Mouse (Mus musculus) MEL (cell line): ENCODE measurements around the gene Senp6. TPM values are rescaled to one million over a fixed set of nuclear protein-coding genes. Genes with fewer than 3 reads are reported as not detected.

ENCODE experiments used
- DNase-seq: peaks from one replicate; pipeline ENCODE4 v3.0.0; 2011; ENCODE audit warnings: low read depth, low spot score
- H3K27ac ChIP-seq: 2 replicates; pipeline ENCODE4 v1.5.1; 2012; ENCODE audit warnings: low read depth, mild to moderate bottlenecking, control low read depth, low read length, moderate library complexity; ENCODE audit not compliant: control insufficient read depth
- H3K27me3 ChIP-seq, 2 experiments: fragments of 150-350 bp in 1 of 2; sonication (generic) in 1 of 2; 2 replicates each; pipeline ENCODE4 v1.6.1; 2012; ENCODE audit warnings: low read length in 2 of 2, mild to moderate bottlenecking in 2 of 2, improper control_type of control experiment in 1 of 2, moderate library complexity in 1 of 2; ENCODE audit not compliant: insufficient read depth in 2 of 2, control insufficient read depth in 1 of 2
- H3K36me3 ChIP-seq, 2 experiments: 2 replicates each; pipeline ENCODE4 v1.6.1; 2012 to 2014; ENCODE audit warnings: low read length in 2 of 2, improper control_type of control experiment in 1 of 2, inconsistent platforms in 1 of 2, mild to moderate bottlenecking in 1 of 2; ENCODE audit not compliant: insufficient read depth in 2 of 2, control insufficient read depth in 1 of 2
- H3K4me1 ChIP-seq, 2 experiments: fragments of 150-350 bp in 1 of 2; sonication (generic) in 1 of 2; 2 replicates each; pipeline ENCODE4 v1.6.1; 2012; ENCODE audit warnings: low read length in 2 of 2, improper control_type of control experiment in 1 of 2, mild to moderate bottlenecking in 1 of 2; ENCODE audit not compliant: insufficient read depth in 2 of 2, control insufficient read depth in 1 of 2
- H3K4me3 ChIP-seq, 2 experiments: fragments of 150-350 bp in 1 of 2; sonication (generic) in 1 of 2; 2 replicates each; pipeline ENCODE4 v1.5.1; 2012; ENCODE audit warnings: low read depth in 2 of 2, low read length in 2 of 2, mild to moderate bottlenecking in 2 of 2, moderate library complexity in 2 of 2, control low read depth in 1 of 2, improper control_type of control experiment in 1 of 2; ENCODE audit not compliant: control insufficient read depth in 1 of 2, insufficient read depth in 1 of 2
- H3K79me2 ChIP-seq: 2 replicates; pipeline ENCODE4 v1.6.1; 2012; ENCODE audit warnings: mild to moderate bottlenecking, low read length, moderate library complexity; ENCODE audit not compliant: control insufficient read depth, poor library complexity, insufficient read depth
- H3K9ac ChIP-seq: 2 replicates; pipeline ENCODE4 v1.6.1; 2012; ENCODE audit warnings: low read depth, mild to moderate bottlenecking, control low read depth, low read length, moderate library complexity; ENCODE audit not compliant: control insufficient read depth, poor library complexity, severe bottlenecking
- H3K9me3 ChIP-seq: fragments of 150-350 bp; sonication (generic); replicated peaks from 2 replicates; pipeline ENCODE4 v1.6.1; 2012; ENCODE audit warnings: mild to moderate bottlenecking, low read length, improper control_type of control experiment, moderate library complexity; ENCODE audit not compliant: insufficient read depth
- BHLHE40 ChIP-seq: IDR thresholded peaks from 2 replicates; pipeline ENCODE4 v1.6.1; 2012; ENCODE audit warnings: low read depth, mild to moderate bottlenecking, inconsistent platforms, low read length, improper control_type of control experiment, borderline replicate concordance
- CHD1 ChIP-seq: IDR thresholded peaks from 2 replicates; pipeline ENCODE4 v1.6.1; 2012; ENCODE audit warnings: low read depth, mild to moderate bottlenecking, inconsistent platforms, low read length, improper control_type of control experiment
- CHD2 ChIP-seq: IDR thresholded peaks from 2 replicates; pipeline ENCODE4 v1.6.1; 2011; ENCODE audit warnings: low read length, improper control_type of control experiment
- CTCF ChIP-seq, 3 experiments: IDR thresholded peaks in 2 of 3; conservative IDR thresholded peaks in 1 of 3; 2 replicates each; pipeline ENCODE4 v1.5.1; 2011 to 2012; ENCODE audit warnings: low read length in 3 of 3, low read depth in 2 of 3, mild to moderate bottlenecking in 2 of 3, improper control_type of control experiment in 1 of 3, inconsistent platforms in 1 of 3, mixed read lengths in 1 of 3, moderate library complexity in 1 of 3; ENCODE audit not compliant: control insufficient read depth in 1 of 3, insufficient read depth in 1 of 3, poor library complexity in 1 of 3, severe bottlenecking in 1 of 3
- ELF1 ChIP-seq: IDR thresholded peaks from 2 replicates; pipeline ENCODE4 v1.6.1; 2014; ENCODE audit warnings: low read depth, mild to moderate bottlenecking, inconsistent platforms, low read length, improper control_type of control experiment, moderate library complexity
- EP300 ChIP-seq, 2 experiments: IDR thresholded peaks; 2 replicates each; pipeline ENCODE4 v1.6.1; 2011; ENCODE audit warnings: improper control_type of control experiment in 2 of 2, low read length in 2 of 2, low read depth in 1 of 2, mild to moderate bottlenecking in 1 of 2
- ETS1 ChIP-seq: IDR thresholded peaks from 2 replicates; pipeline ENCODE4 v1.6.1; 2012; ENCODE audit warnings: low read depth, mild to moderate bottlenecking, inconsistent platforms, low read length, improper control_type of control experiment, moderate library complexity
- GABPA ChIP-seq: IDR thresholded peaks from 2 replicates; pipeline ENCODE4 v1.6.1; 2012; ENCODE audit warnings: low read depth, mild to moderate bottlenecking, inconsistent platforms, low read length, improper control_type of control experiment, moderate library complexity
- GATA1 ChIP-seq: IDR thresholded peaks from 2 replicates; pipeline ENCODE4 v1.6.1; 2011; ENCODE audit warnings: low read depth, low read length, improper control_type of control experiment
- HCFC1 ChIP-seq: IDR thresholded peaks from 2 replicates; pipeline ENCODE4 v1.6.1; 2012; ENCODE audit warnings: low read depth, mild to moderate bottlenecking, inconsistent platforms, low read length, improper control_type of control experiment, moderate library complexity
- JUND ChIP-seq: IDR thresholded peaks from 2 replicates; pipeline ENCODE4 v1.6.1; 2011; ENCODE audit warnings: low read depth, mild to moderate bottlenecking, improper control_type of control experiment, low read length
- KAT2A ChIP-seq: conservative IDR thresholded peaks from 2 replicates; pipeline ENCODE4 v1.6.1; 2012; ENCODE audit warnings: low read depth, low read length, improper control_type of control experiment, inconsistent platforms
- MAFK ChIP-seq: IDR thresholded peaks from 2 replicates; pipeline ENCODE4 v1.6.1; 2011; ENCODE audit warnings: low read depth, mild to moderate bottlenecking, low read length, improper control_type of control experiment, borderline replicate concordance
- MEF2A ChIP-seq: IDR thresholded peaks from 2 replicates; pipeline ENCODE4 v1.6.1; 2014; ENCODE audit warnings: low read depth, mild to moderate bottlenecking, inconsistent platforms, low read length, improper control_type of control experiment; ENCODE audit not compliant: poor library complexity, insufficient replicate concordance, severe bottlenecking; ENCODE audit errors: extremely low read depth
- MXI1 ChIP-seq: IDR thresholded peaks from 2 replicates; pipeline ENCODE4 v1.6.1; 2011; ENCODE audit warnings: mild to moderate bottlenecking, low read depth, low read length, improper control_type of control experiment
- MYB ChIP-seq: IDR thresholded peaks from 2 replicates; pipeline ENCODE4 v1.6.1; 2011; ENCODE audit warnings: mild to moderate bottlenecking, low read depth, low read length, improper control_type of control experiment
- MYC ChIP-seq: IDR thresholded peaks from 2 replicates; pipeline ENCODE4 v1.6.1; 2011; ENCODE audit warnings: low read depth, mild to moderate bottlenecking, low read length, improper control_type of control experiment, moderate library complexity
- NELFE ChIP-seq: IDR thresholded peaks from 2 replicates; pipeline ENCODE4 v1.6.1; 2011; ENCODE audit warnings: low read depth, low read length, improper control_type of control experiment
- NRF1 ChIP-seq: IDR thresholded peaks from 2 replicates; pipeline ENCODE4 v1.6.1; 2014; ENCODE audit warnings: low read depth, mild to moderate bottlenecking, inconsistent platforms, low read length, improper control_type of control experiment, moderate library complexity; ENCODE audit not compliant: poor library complexity, insufficient read depth, severe bottlenecking
- POLR2AphosphoS2 ChIP-seq: IDR thresholded peaks from 2 replicates; pipeline ENCODE4 v1.6.1; 2011; ENCODE audit warnings: low read length, improper control_type of control experiment
- POLR2AphosphoS5 ChIP-seq: IDR thresholded peaks from 2 replicates; pipeline ENCODE4 v1.6.1; 2012; ENCODE audit warnings: low read depth, borderline replicate concordance, mild to moderate bottlenecking, inconsistent platforms, low read length, moderate library complexity, mixed read lengths
- RAD21 ChIP-seq: IDR thresholded peaks from 2 replicates; pipeline ENCODE4 v1.6.1; 2011; ENCODE audit warnings: mild to moderate bottlenecking, low read depth, low read length, improper control_type of control experiment
- SIN3A ChIP-seq: IDR thresholded peaks from 2 replicates; pipeline ENCODE4 v1.6.1; 2012; ENCODE audit warnings: low read length, improper control_type of control experiment, inconsistent platforms
- SMC3 ChIP-seq: IDR thresholded peaks from 2 replicates; pipeline ENCODE4 v1.6.1; 2011; ENCODE audit warnings: low read depth, low read length, improper control_type of control experiment
- TAL1 ChIP-seq: IDR thresholded peaks from 2 replicates; pipeline ENCODE4 v1.6.1; 2012; ENCODE audit warnings: mild to moderate bottlenecking, inconsistent platforms, low read length, moderate library complexity, mixed read lengths
- UBTF ChIP-seq: IDR thresholded peaks from 2 replicates; pipeline ENCODE4 v1.6.1; 2012; ENCODE audit warnings: low read depth, mild to moderate bottlenecking, inconsistent platforms, low read length, improper control_type of control experiment, moderate library complexity, borderline replicate concordance; ENCODE audit not compliant: insufficient read depth
- ZC3H11A ChIP-seq: IDR thresholded peaks from 2 replicates; pipeline ENCODE4 v1.6.1; 2012; ENCODE audit warnings: low read depth, mild to moderate bottlenecking, inconsistent platforms, low read length, improper control_type of control experiment
- ZKSCAN1 ChIP-seq: IDR thresholded peaks from 2 replicates; pipeline ENCODE4 v1.6.1; 2012; ENCODE audit warnings: low read depth, mild to moderate bottlenecking, inconsistent platforms, low read length, improper control_type of control experiment, moderate library complexity
- ZMIZ1 ChIP-seq: IDR thresholded peaks from 2 replicates; pipeline ENCODE4 v1.6.1; 2012; ENCODE audit warnings: low read depth, mild to moderate bottlenecking, inconsistent platforms, low read length, improper control_type of control experiment, moderate library complexity
- ZNF384 ChIP-seq: IDR thresholded peaks from 2 replicates; pipeline ENCODE4 v1.6.1; 2012; ENCODE audit warnings: low read depth, mild to moderate bottlenecking, inconsistent platforms, low read length, improper control_type of control experiment
- polyA plus RNA-seq, 2 experiments: library from polyadenylated mRNA; stranded (reverse) in 1 of 2; unstranded in 1 of 2; fragments of >175 nt in 1 of 2; fragments of >200 nt in 1 of 2; gene quantifications; 2 replicates each; pipeline versions ENCODE4 v1.2.1 to v1.2.4; 2012; ENCODE audit warnings: low replicate concordance in 2 of 2, low read depth in 1 of 2; ENCODE audit not compliant: insufficient read length in 2 of 2, insufficient read depth in 1 of 2, missing spikeins in 1 of 2
- total RNA-seq: library from RNA; depleted of rRNA; stranded (reverse); fragments of 300-350 nt; gene quantifications from 2 replicates; pipeline ENCODE4 v1.2.3, GENCODE M21; 2012

Senp6 gene
- total and polyA plus RNA-seq, 3 experiments, result 67.0 to 670 (median 71.1) TPM

DNA sequence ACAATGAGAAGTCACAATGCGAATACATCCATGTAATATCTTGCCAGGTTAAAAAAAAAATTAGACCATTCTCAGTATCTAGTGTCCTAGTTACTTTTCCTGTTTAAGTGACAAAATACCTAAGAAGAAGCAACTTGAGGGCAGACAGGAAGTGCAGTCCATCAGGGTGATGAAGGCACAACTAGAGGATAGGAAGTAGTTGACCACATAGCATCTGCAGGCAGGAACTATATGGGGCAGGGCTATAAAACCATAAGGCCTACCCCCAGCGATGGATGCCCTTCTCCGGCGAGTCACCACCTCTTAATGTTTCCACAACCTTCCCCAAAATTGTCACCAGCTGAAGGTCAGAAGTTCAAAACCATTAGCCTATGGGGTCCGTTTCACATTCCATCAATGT, 90.1 kb downstream of the Senp6 start:
- Histone ChIP-seq H3K36me3 (no peaks in the 10 kb centered on the region), H3K4me3 (no peak overlapping the region), H3K79me2 (no peaks in the 10 kb centered on the region), H3K4me1 (no peaks in the 10 kb centered on the region), H3K27me3 (peaks cover 0 to 2% of the 10 kb centered on the region in 2 experiments; a peak in 1 of 4 replicates), H3K9ac (no peak overlapping the region), H3K27ac (no peak overlapping the region), H3K9me3 (no peaks in the 10 kb centered on the region)
- TF ChIP-seq POLR2AphosphoS5 (no peak), RAD21 (no peak), TAL1 (no peak), CTCF (IDR thresholded peaks at IDR 0.05 in 2 of 3, conservative IDR thresholded peaks at IDR 0.05 in 1 of 3; ENCODE audit: control insufficient read depth in 1 of 3, insufficient read depth in 1 of 3, low read depth in 2 of 3, low read length in 3 of 3, poor library complexity in 1 of 3, severe bottlenecking in 1 of 3) (no peak), ZMIZ1 (no peak), KAT2A (no peak), CHD2 (no peak), ETS1 (no peak), GABPA (no peak), POLR2AphosphoS2 (no peak), UBTF (no peak), GATA1 (no peak), SIN3A (no peak), ZNF384 (no peak), ZKSCAN1 (no peak), MAFK (no peak), MEF2A (no peak), HCFC1 (no peak), ZC3H11A (no peak), MYC (no peak)
- DNase-seq, result no peak

DNA sequence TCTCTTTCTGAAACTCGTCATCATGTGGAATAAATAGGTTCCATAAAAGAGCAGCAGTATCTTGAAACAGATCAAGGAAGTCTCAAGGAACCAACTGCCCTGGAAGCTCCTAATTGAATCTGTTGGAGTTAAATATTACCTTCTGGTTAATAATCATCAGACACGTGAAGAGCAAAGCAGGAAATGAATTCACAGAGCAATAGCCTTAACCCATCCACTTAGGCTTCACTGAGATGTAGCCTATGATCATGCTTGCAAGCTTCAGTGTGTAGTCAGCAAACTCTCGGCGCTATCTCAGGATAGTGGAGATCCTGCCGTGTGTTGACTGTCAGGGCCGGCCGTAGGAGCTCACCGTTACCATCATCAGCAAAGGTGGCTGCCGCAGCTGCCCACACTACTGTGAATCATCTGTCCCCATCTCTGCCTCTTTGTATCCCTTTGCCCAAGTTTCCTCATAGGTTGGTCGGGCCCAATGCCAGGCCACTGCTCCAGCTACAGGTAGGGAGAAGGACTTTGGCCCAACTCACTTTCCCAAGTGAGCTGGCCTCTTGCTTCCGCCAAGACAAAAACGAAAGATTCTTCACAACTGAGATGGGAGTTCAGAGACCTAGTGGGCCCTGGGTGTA, 91.2 kb downstream of the Senp6 start:
- Histone ChIP-seq H3K27ac (no peak overlapping the region), H3K36me3 (no peaks in the 10 kb centered on the region), H3K27me3 (peaks cover 0 to 2% of the 10 kb centered on the region in 2 experiments; a peak in 1 of 4 replicates), H3K79me2 (no peaks in the 10 kb centered on the region), H3K9ac (no peak overlapping the region), H3K4me1 (no peaks in the 10 kb centered on the region), H3K9me3 (no peaks in the 10 kb centered on the region), H3K4me3 (no peak overlapping the region)
- TF ChIP-seq TAL1 (no peak), CHD1 (no peak), MXI1 (no peak), EP300 (IDR thresholded peaks at IDR 0.05; ENCODE audit: low read depth in 1 of 2, low read length in 2 of 2) (no peak), CTCF (IDR thresholded peaks at IDR 0.05 in 2 of 3, conservative IDR thresholded peaks at IDR 0.05 in 1 of 3; ENCODE audit: control insufficient read depth in 1 of 3, insufficient read depth in 1 of 3, low read depth in 2 of 3, low read length in 3 of 3, poor library complexity in 1 of 3, severe bottlenecking in 1 of 3) (no peak), MYC (no peak), MEF2A (no peak), JUND (no peak), ELF1 (no peak), NELFE (no peak), NRF1 (no peak), MAFK (no peak), SMC3 (no peak), MYB (no peak), BHLHE40 (no peak)
- no peak for DNase-seq
